Mouse (Mus musculus): ENCODE measurements around the gene Cavin2. TPM values are rescaled to one million over a fixed set of nuclear protein-coding genes. Genes with fewer than 3 reads are reported as not detected.

The Cavin2 gene
- polyA plus RNA-seq, 1 experiment from 2014 or later: 4.7 TPM

DNA sequence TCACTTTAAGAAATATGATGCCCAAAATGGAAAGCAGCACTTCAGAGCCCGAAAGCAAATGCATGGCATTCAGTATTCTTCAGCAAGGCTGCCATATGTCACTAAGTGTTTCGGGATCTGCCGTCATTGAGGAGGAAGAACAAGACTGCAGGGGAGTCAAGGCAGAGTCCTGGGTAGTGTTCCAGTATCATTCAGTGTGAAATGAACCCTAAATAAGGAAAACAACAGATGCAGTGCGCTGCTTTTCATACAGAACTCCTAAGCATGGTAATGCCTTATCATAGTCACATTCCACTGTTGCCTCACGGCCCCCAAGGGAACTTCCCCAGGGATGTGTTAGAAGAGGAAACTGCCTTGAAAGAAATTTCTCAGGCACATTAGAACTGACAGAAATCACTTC is 21.8 kb upstream of the Cavin2 start:
- H3K4me1 ChIP-seq (ENCODE audit: control insufficient read depth, insufficient read depth, low read length): no peaks in the 10 kb centered on the region
- no peak overlapping the region for H3K9ac ChIP-seq (ENCODE audit: low read length)
- H3K27ac ChIP-seq (ENCODE audit: low read depth, low read length): no peak overlapping the region
- DNase-seq (ENCODE audit: low spot score) (peak; percentile 33), ATAC-seq (peak; percentile 60)
- WGBS: 62% methylated on average over 5 of the region's 5 CpGs
- no peaks in the 10 kb centered on the region for H3K9me3 ChIP-seq (replicated peaks; ENCODE audit: control insufficient read depth, low read length)
- H3K36me3 ChIP-seq (ENCODE audit: control insufficient read depth, insufficient read depth, low read length): no peaks in the 10 kb centered on the region
- H3K4me3 ChIP-seq (ENCODE audit: low read depth, low read length): no peak overlapping the region
- H3K4me2 ChIP-seq (ENCODE audit: low read length): no peak overlapping the region
- peaks cover 3% of the 10 kb centered on the region; the same call in 1 of the 2 replicates for H3K27me3 ChIP-seq (replicated peaks; ENCODE audit: control insufficient read depth, insufficient read depth, low read length)

DNA sequence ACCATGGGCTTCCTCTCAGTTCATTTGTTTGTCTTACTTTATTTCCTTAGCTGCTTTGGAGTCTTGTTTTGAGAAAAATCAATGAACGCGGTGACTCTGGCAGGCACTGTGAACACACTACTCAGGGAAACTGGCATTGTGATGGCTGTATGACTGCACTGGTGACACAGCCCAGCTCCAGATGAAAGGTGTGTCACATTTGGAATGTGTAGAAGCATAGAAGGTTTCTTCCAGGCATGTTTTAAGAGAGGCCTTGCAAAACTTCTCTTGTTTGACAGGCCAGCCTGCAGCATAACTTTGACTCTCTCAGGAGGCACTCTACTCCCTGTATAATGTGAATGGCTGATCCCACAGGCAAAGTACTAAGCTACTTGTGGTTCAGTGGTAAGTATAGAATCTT is 20.7 kb upstream of the Cavin2 start:
- ATAC-seq: no peak
- 92% methylated on average over 2 of the region's 2 CpGs for WGBS

DNA sequence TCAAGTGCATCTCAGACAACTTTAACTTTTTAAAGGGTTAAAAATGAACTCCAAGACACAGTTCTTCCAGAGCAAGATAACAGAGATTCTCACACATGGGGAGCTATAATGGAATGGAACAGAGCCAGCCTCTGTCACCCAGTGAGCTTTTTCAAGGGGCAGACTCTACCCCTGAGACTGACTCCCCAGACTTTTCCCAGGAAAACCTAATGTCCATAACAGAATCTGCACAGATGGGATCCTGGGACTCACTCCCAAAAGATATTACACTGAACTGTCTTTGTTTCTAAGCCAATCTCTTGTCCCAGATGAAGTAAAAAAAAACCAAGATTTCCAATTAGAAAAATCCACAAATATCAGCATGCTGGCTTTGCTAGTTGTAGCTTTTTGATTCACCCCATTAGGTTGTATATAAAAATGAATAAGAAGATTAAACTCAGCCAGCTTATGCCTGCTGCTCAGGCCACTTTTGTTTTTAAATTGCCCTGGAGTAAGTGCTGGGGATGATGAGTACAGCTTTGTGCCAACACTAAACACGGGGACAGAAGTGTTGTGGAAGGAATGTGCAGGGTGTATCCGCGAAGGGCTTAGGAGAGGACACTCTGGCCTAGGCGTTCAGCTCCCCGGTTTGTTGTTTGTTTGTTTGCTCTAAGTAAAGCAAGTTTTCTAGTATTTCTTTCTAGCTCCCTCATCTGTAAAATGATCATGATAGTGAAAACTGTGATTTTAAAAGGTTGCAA is 18.6 kb upstream of the Cavin2 start:
- ATAC-seq (no peak), DNase-seq (ENCODE audit: low spot score) (peak; percentile 28)
- WGBS: 59% methylated on average over 5 of the region's 5 CpGs

More for the DNA sequence above, 20.7 kb upstream of the Cavin2 start:
- no peak overlapping the region for H3K4me3 ChIP-seq (ENCODE audit: low read depth, low read length)
- H3K4me2 ChIP-seq (ENCODE audit: low read length): no peak overlapping the region
- no peaks in the 10 kb centered on the region for H3K36me3 ChIP-seq (ENCODE audit: control insufficient read depth, insufficient read depth, low read length)
- H3K27me3 ChIP-seq (replicated peaks; ENCODE audit: control insufficient read depth, insufficient read depth, low read length): peaks cover 3% of the 10 kb centered on the region; the same call in 1 of the 2 replicates
- H3K9me3 ChIP-seq (replicated peaks; ENCODE audit: control insufficient read depth, low read length): no peaks in the 10 kb centered on the region
- H3K9ac ChIP-seq (ENCODE audit: low read length): no peak overlapping the region
- peaks cover 4% of the 10 kb centered on the region; the same call in 1 of the 2 replicates for H3K4me1 ChIP-seq (ENCODE audit: control insufficient read depth, insufficient read depth, low read length)
- no peak for DNase-seq (ENCODE audit: low spot score)
- H3K27ac ChIP-seq (ENCODE audit: low read depth, low read length): no peak overlapping the region

DNA sequence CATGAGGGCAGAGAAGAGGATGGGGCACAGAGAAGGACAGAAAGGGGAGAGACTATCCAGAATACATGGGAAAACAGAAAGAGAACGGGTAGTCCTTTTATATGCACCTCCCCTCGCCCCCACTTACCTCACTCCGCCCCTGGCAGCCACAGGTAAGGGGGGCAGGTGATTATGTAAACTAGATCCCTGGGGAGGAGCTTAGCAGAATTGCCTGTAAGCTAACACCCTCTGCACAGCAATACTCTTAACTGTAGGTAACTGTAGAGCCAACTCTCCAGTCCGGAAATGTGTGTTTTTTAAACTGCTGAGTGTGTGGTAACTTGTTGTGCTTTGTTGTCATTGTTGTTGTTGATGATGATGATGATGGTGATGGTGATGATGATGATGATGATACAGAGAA is 17.1 kb upstream of the Cavin2 start:
- no peak overlapping the region for H3K4me2 ChIP-seq (ENCODE audit: low read length)
- WGBS: 47% methylated on average over 4 of the region's 4 CpGs
- no peaks in the 10 kb centered on the region for H3K9me3 ChIP-seq (replicated peaks; ENCODE audit: control insufficient read depth, low read length)
- no peak overlapping the region for H3K27ac ChIP-seq (ENCODE audit: low read depth, low read length)
- ATAC-seq (no peak), DNase-seq (ENCODE audit: low spot score) (no peak)
- H3K4me3 ChIP-seq (ENCODE audit: low read depth, low read length): no peak overlapping the region
- no peak overlapping the region for H3K9ac ChIP-seq (ENCODE audit: low read length)
- H3K36me3 ChIP-seq (ENCODE audit: control insufficient read depth, insufficient read depth, low read length): no peaks in the 10 kb centered on the region
- peaks cover 3% of the 10 kb centered on the region; the same call in 1 of the 2 replicates for H3K27me3 ChIP-seq (replicated peaks; ENCODE audit: control insufficient read depth, insufficient read depth, low read length)
- peaks cover 4% of the 10 kb centered on the region; the same call in 1 of the 2 replicates for H3K4me1 ChIP-seq (ENCODE audit: control insufficient read depth, insufficient read depth, low read length)

More for the DNA sequence above, 18.6 kb upstream of the Cavin2 start:
- Histone ChIP-seq H3K4me1 (ENCODE audit: control insufficient read depth, insufficient read depth, low read length) (peaks cover 4% of the 10 kb centered on the region; the same call in 1 of the 2 replicates), H3K36me3 (ENCODE audit: control insufficient read depth, insufficient read depth, low read length) (no peaks in the 10 kb centered on the region), H3K9me3 (replicated peaks; ENCODE audit: control insufficient read depth, low read length) (no peaks in the 10 kb centered on the region), H3K9ac (ENCODE audit: low read length) (no peak overlapping the region), H3K4me2 (ENCODE audit: low read length) (no peak overlapping the region), H3K4me3 (ENCODE audit: low read depth, low read length) (no peak overlapping the region), H3K27ac (ENCODE audit: low read depth, low read length) (no peak overlapping the region), H3K27me3 (replicated peaks; ENCODE audit: control insufficient read depth, insufficient read depth, low read length) (peaks cover 3% of the 10 kb centered on the region; the same call in 1 of the 2 replicates)

DNA sequence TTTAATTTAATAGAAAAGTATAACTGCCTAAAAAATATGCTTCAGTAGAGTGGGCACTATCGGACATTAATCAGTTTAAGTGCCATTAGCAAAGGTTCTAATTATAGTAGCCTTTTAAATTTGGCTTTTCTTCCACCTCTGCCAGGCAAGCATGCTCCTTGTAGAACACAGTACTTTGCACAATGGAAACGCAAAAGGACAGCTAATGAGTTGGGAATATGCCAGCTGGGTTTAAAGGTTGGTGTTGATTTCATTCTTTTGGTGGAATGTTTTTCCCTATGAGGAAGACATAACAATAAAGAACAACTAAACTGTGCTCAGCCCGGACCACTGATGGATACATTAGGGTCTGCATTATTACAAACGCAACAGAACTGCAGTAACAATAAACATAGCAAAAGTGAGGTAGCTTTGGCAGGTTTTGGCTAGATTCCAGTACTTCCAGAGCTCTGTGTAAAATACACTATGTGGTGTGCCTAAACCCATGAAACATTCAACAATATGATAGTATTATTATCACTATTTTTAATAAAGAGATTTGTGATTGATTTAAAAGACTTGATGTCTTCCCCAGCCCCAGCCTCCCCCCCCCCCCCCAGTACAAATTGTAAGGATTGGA is 16.2 kb upstream of the Cavin2 start:
- DNase-seq (ENCODE audit: low spot score): peak; percentile 69
- no peak overlapping the region for H3K27ac ChIP-seq (ENCODE audit: low read depth, low read length)
- 11% methylated on average over 4 of the region's 4 CpGs for WGBS
- no peak overlapping the region for H3K9ac ChIP-seq (ENCODE audit: low read length)
- H3K36me3 ChIP-seq (ENCODE audit: control insufficient read depth, insufficient read depth, low read length): no peaks in the 10 kb centered on the region
- no peak overlapping the region for H3K4me3 ChIP-seq (ENCODE audit: low read depth, low read length)
- peak; percentile 57; the same call in 1 of the 2 replicates for ATAC-seq
- H3K27me3 ChIP-seq (replicated peaks; ENCODE audit: control insufficient read depth, insufficient read depth, low read length): peaks cover 3% of the 10 kb centered on the region; the same call in 1 of the 2 replicates
- no peak overlapping the region for H3K4me2 ChIP-seq (ENCODE audit: low read length)
- peaks cover 4% of the 10 kb centered on the region; the same call in 1 of the 2 replicates for H3K4me1 ChIP-seq (ENCODE audit: control insufficient read depth, insufficient read depth, low read length)
- H3K9me3 ChIP-seq (replicated peaks; ENCODE audit: control insufficient read depth, low read length): no peaks in the 10 kb centered on the region

DNA sequence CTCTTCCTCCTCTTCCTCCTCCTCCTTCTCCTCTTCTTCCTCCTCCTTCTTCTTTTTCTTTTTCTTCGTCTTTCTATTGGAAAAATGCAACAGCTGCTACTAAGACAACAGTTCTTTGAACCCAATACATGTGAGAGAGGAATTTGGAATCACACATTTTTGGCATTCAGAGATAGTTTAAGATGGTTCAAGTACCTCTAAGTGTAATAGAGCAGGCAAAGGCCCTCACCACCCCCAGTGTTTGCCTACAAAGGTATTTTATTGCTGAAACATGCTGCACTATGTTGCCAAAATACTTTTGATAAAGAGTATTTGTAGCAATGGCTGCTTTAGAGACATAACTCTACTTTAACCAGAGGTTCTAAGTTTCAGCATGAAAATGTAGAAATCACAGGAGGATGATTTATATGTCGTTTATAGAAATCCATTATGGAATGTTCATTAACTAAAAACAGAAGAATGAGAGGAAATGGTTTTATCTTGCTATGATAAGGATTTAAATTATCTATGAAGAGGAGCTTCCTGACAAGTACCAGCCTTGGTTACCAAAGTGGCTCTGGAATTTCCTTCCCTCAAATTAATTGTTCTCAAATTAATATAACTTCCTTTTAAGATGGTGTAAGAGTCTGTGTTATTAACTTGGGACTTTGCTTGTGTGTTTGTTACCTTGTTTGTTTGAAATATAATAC is 10.9 kb upstream of the Cavin2 start:
- H3K4me2 ChIP-seq (ENCODE audit: low read length): no peak overlapping the region
- ATAC-seq (no peak), DNase-seq (ENCODE audit: low spot score) (no peak)
- no peaks in the 10 kb centered on the region for H3K36me3 ChIP-seq (ENCODE audit: control insufficient read depth, insufficient read depth, low read length)
- H3K9me3 ChIP-seq (replicated peaks; ENCODE audit: control insufficient read depth, low read length): no peaks in the 10 kb centered on the region
- H3K27me3 ChIP-seq (replicated peaks; ENCODE audit: control insufficient read depth, insufficient read depth, low read length): no peaks in the 10 kb centered on the region
- 83% methylated on average over 2 of the region's 2 CpGs for WGBS
- H3K4me1 ChIP-seq (ENCODE audit: control insufficient read depth, insufficient read depth, low read length): no peaks in the 10 kb centered on the region
- no peak overlapping the region for H3K9ac ChIP-seq (ENCODE audit: low read length)
- no peak overlapping the region for H3K27ac ChIP-seq (ENCODE audit: low read depth, low read length)
- H3K4me3 ChIP-seq (ENCODE audit: low read depth, low read length): no peak overlapping the region

DNA sequence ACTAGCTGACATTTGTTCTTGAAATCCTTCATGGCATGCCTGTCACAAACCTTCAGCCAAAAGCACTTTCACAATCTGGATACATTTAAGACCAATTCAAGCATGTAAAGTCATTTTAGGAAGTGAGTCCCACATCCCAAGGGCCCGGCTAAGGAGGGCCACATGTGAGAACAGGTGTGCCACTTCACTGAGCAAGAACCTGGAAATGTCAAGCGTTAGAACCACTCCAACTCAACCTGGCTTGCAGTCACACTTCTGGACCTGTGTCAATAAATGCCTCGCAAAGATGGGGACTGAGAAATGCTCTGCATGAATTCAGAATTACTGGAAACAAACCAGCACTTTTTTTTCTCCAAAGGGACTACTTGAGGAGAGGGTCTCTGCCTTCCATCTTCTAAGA is 725 bp upstream of the Cavin2 start:
- DNase-seq (ENCODE audit: low spot score): no peak
- Histone ChIP-seq H3K36me3 (ENCODE audit: control insufficient read depth, insufficient read depth, low read length) (no peaks in the 10 kb centered on the region), H3K4me3 (ENCODE audit: low read depth, low read length) (no peak overlapping the region), H3K27ac (ENCODE audit: low read depth, low read length) (no peak overlapping the region), H3K4me1 (ENCODE audit: control insufficient read depth, insufficient read depth, low read length) (no peaks in the 10 kb centered on the region), H3K4me2 (ENCODE audit: low read length) (no peak overlapping the region), H3K9ac (ENCODE audit: low read length) (no peak overlapping the region), H3K27me3 (replicated peaks; ENCODE audit: control insufficient read depth, insufficient read depth, low read length) (no peaks in the 10 kb centered on the region), H3K9me3 (replicated peaks; ENCODE audit: control insufficient read depth, low read length) (no peaks in the 10 kb centered on the region)
- ATAC-seq: no peak
- WGBS: 80% methylated on average over 3 of the region's 3 CpGs

DNA sequence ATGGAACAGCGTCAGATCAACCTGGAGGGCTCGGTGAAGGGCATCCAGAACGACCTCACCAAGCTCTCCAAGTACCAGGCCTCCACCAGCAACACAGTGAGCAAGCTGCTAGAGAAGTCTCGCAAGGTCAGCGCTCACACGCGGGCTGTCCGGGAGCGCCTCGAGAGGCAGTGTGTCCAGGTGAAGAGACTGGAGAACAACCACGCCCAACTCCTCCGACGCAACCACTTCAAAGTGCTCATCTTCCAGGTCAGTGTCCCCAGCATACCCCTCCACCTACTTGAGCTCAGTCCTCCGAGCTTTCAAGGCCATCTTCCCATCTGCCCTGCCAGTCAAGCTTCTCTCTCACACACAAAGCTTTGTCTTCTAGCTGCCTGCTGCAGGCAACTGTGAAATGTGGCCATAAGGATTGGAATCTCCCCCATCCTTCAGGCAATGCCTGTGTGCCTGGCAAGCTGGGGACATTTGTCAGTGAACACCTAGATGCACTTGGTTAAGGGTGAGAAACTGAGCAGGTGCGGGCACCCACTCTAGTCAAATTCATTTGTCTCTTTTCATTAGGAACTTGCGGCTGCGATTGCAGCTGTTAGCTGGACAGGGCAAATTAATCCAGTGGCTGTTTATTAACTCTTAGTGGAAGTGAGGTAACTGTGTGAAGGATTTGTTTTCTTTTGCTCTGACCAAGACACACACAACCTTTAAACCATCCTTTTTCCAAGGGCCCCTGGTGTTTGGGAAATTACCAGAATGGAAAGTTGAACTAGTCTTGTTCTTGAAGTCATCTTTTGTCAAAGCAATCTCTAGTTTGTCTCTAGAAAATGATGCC is 907 bp downstream of the Cavin2 start:
- ATAC-seq: peak; percentile 36; the same call in 1 of the 2 replicates
- WGBS: 79% methylated on average over 17 of the region's 17 CpGs

More for the DNA sequence above, 907 bp downstream of the Cavin2 start:
- DNase-seq (ENCODE audit: low spot score): no peak
- Histone ChIP-seq H3K27me3 (replicated peaks; ENCODE audit: control insufficient read depth, insufficient read depth, low read length) (no peaks in the 10 kb centered on the region), H3K27ac (ENCODE audit: low read depth, low read length) (no peak overlapping the region), H3K4me1 (ENCODE audit: control insufficient read depth, insufficient read depth, low read length) (no peaks in the 10 kb centered on the region), H3K9ac (ENCODE audit: low read length) (no peak overlapping the region), H3K4me3 (ENCODE audit: low read depth, low read length) (no peak overlapping the region), H3K9me3 (replicated peaks; ENCODE audit: control insufficient read depth, low read length) (no peaks in the 10 kb centered on the region), H3K36me3 (ENCODE audit: control insufficient read depth, insufficient read depth, low read length) (no peaks in the 10 kb centered on the region), H3K4me2 (ENCODE audit: low read length) (no peak overlapping the region)

Measured in forebrain, embryonic 14.5 days (tissue).